Mouse (Mus musculus) liver, embryonic 14.5 days (tissue): ENCODE data around the gene Gimap5.

ENCODE experiments used
- CTCF ChIP-seq: IDR thresholded peaks from 2 replicates; pipeline ENCODE4 v1.5.1; 2016; ENCODE audit warnings: antibody characterized with exemption, low read depth, control low read depth
- EP300 ChIP-seq: IDR thresholded peaks from 2 replicates; pipeline ENCODE4 v1.6.1; 2016; ENCODE audit warnings: antibody characterized with exemption, low read depth

DNA sequence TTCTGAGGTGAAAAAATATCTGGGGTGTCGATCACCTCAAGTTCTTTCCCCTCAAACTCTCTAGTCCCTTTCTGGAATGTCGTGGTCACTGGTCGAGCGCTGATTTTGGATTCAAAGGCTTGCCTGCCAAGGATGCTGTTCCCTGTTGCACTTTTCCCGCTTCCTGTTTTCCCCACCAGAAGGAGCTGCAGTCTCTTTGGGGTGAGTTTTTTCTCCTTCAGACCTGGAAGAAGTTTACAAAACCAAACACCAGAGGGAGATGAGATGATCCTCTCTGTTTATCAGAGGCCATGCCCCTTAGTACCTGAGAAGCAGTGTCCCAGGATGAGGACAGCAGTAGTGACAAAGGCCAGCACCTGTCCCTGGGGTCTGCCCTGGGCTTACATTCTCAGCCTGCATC, 43.4 kb upstream of the Gimap5 start:
- TF ChIP-seq CTCF: no peak
- no peak for TF ChIP-seq EP300
